8 mouse cellular contexts compared by ENCODE assay signal in genomic region chr19:32343937-32344737, GRCm38 (mm10). TPM values are rescaled to one million over a fixed set of nuclear protein-coding genes. Genes with fewer than 3 reads are reported as not detected.
A peak's percentile ranks its signal among the peaks of the same experiment; 100 is the strongest.
DNase-seq lines count a peak whose midpoint lies in the region; ATAC-seq lines count a peak whose summit lies in the region.
"Had no signal": no experiment of that assay in that cellular context is flagged by ENCODE, and none has a peak within 500 bp of the region (broad histone marks: within the 10 kb centered on the region; RNA-seq: fewer than 3 reads in every experiment).

No protein-coding gene starts in this region.

- H3K9me3 ChIP-seq in lung, embryonic 16.5 days (ENCODE audit: control insufficient read depth, low read length), result no peaks in the 10 kb centered on the region
- H3K9me3 ChIP-seq in forebrain, embryonic 13.5 days (replicated peaks), result no peaks in the 10 kb centered on the region
- H3K9me3 ChIP-seq in limb, embryonic 10.5 days (replicated peaks), result no peaks in the 10 kb centered on the region
- no peaks in the 10 kb centered on the region for H3K9me3 ChIP-seq in stomach, embryonic 14.5 days (ENCODE audit: control insufficient read depth, low read depth, low read length)

- H3K9ac ChIP-seq in lung, embryonic 16.5 days (ENCODE audit: low read length), result peak overlapping the region; percentile 20; the same call in 1 of the 2 replicates
- no peak overlapping the region for H3K9ac ChIP-seq in forebrain, embryonic 13.5 days
- H3K9ac ChIP-seq in stomach, embryonic 14.5 days (replicated peaks; ENCODE audit: low read depth, low read length), result no peak overlapping the region

- no peak overlapping the region for H3K4me3 ChIP-seq in lung, embryonic 16.5 days (ENCODE audit: low read length)
- H3K4me3 ChIP-seq in forebrain, embryonic 13.5 days, result peak overlapping the region; percentile 26
- peak overlapping the region; percentile 36 for H3K4me3 ChIP-seq in limb, embryonic 10.5 days
- H3K4me3 ChIP-seq in stomach, embryonic 14.5 days (ENCODE audit: low read depth, low read length), result no peak overlapping the region; the same call in 1 of the 2 replicates

- H3K27ac ChIP-seq in lung, embryonic 16.5 days (ENCODE audit: low read length), result peak overlapping the region; percentile 22; the same call in 1 of the 2 replicates
- no peak overlapping the region for H3K27ac ChIP-seq in forebrain, embryonic 13.5 days
- peak overlapping the region; percentile 46 for H3K27ac ChIP-seq in limb, embryonic 10.5 days
- H3K27ac ChIP-seq in stomach, embryonic 14.5 days (ENCODE audit: low read length), result peak overlapping the region; percentile 44; the same call in 1 of the 2 replicates

- H3K4me2 ChIP-seq in lung, embryonic 16.5 days (ENCODE audit: low read depth, low read length), result peak overlapping the region; percentile 39
- peak overlapping the region; percentile 56 for H3K4me2 ChIP-seq in forebrain, embryonic 13.5 days
- H3K4me2 ChIP-seq in stomach, embryonic 14.5 days (replicated peaks; ENCODE audit: low read depth, low read length), result peak overlapping the region; percentile 26

- H3K4me1 ChIP-seq in lung, embryonic 16.5 days (replicated peaks; ENCODE audit: control insufficient read depth, insufficient read depth, low read length), result peaks cover 66% of the 10 kb centered on the region
- peaks cover 30% of the 10 kb centered on the region for H3K4me1 ChIP-seq in forebrain, embryonic 13.5 days
- peaks cover 43% of the 10 kb centered on the region for H3K4me1 ChIP-seq in limb, embryonic 10.5 days
- H3K4me1 ChIP-seq in stomach, embryonic 14.5 days (ENCODE audit: control insufficient read depth, insufficient read depth, low read length), result peaks cover 47% of the 10 kb centered on the region

- ATAC-seq in lung, embryonic 16.5 days (ENCODE audit: low read depth), result no peak
- peak; percentile 54 for ATAC-seq in forebrain, embryonic 13.5 days
- ATAC-seq in stomach, embryonic 14.5 days (ENCODE audit: insufficient number of reproducible peaks, insufficient read depth, low FRiP score, low read depth), result no peak
- no peak for ATAC-seq in megakaryocyte, adult 5-6 weeks (ENCODE audit: poor library complexity, severe bottlenecking)

- WGBS in lung, embryonic 16.5 days, result 22% methylated on average over 17 of the region's 17 CpGs
- WGBS in forebrain, embryonic 13.5 days, result 2% methylated on average over 17 of the region's 17 CpGs
- 9% methylated on average over 17 of the region's 17 CpGs for WGBS in limb, embryonic 10.5 days
- 19% methylated on average over 17 of the region's 17 CpGs for WGBS in stomach, embryonic 14.5 days

- no peaks in the 10 kb centered on the region for H3K36me3 ChIP-seq in lung, embryonic 16.5 days (ENCODE audit: control insufficient read depth, insufficient read depth, low read length)
- no peaks in the 10 kb centered on the region for H3K36me3 ChIP-seq in forebrain, embryonic 13.5 days (ENCODE audit: poor library complexity, severe bottlenecking)
- H3K36me3 ChIP-seq in limb, embryonic 10.5 days, result no peaks in the 10 kb centered on the region
- no peaks in the 10 kb centered on the region for H3K36me3 ChIP-seq in stomach, embryonic 14.5 days (ENCODE audit: control insufficient read depth, insufficient read depth, low read length)

- DNase-seq in lung, postnatal 10 days, result no peak
- DNase-seq in limb, embryonic 10.5 days (ENCODE audit: low spot score), result no peak
- no peak for DNase-seq in gastrocnemius, postnatal 25 days
- DNase-seq: cerebellum, adult 9-10 months had no signal

- no peaks in the 10 kb centered on the region for H3K27me3 ChIP-seq in lung, embryonic 16.5 days (ENCODE audit: control insufficient read depth, insufficient read depth, low read depth, low read length)
- H3K27me3 ChIP-seq in forebrain, embryonic 13.5 days, result no peaks in the 10 kb centered on the region
- H3K27me3 ChIP-seq in limb, embryonic 10.5 days (ENCODE audit: low read depth, poor library complexity, severe bottlenecking), result no peaks in the 10 kb centered on the region
- H3K27me3 ChIP-seq in stomach, embryonic 14.5 days (ENCODE audit: control insufficient read depth, insufficient read depth, low read length), result no peaks in the 10 kb centered on the region

RNA-seq across cellular contexts. Expression of gene Sgms1, which starts 45.4 kb away (rescaled TPM):
- polyA plus RNA-seq in lung, embryonic 16.5 days (2015; fragmentation: Nextera tagmentation; extraction: Ambion mirVana), result 63.3 and 68.5 TPM in 2 replicates
- 9.9 and 11.1 TPM in 2 replicates for polyA plus RNA-seq in forebrain, embryonic 13.5 days (2015; fragmentation: Nextera tagmentation; extraction: Ambion mirVana)
- 14.3 and 15.7 TPM in 2 replicates for polyA plus RNA-seq in limb, embryonic 10.5 days (2016; fragmentation: Nextera tagmentation; extraction: Ambion mirVana)
- polyA plus RNA-seq in stomach, embryonic 14.5 days (2014; fragmentation: Nextera tagmentation; extraction: Ambion mirVana), result 50.9 and 51.2 TPM in 2 replicates
- 10 to 100 TPM; 37.2 to 42.0 TPM for total RNA-seq in gastrocnemius, postnatal 25 days (2021)
- total RNA-seq in megakaryocyte, adult 5-6 weeks (2015), result 45.4 and 48.3 TPM in 2 replicates
- 44.9 and 69.6 TPM in 2 replicates for total RNA-seq in megakaryocyte, adult 5-6 weeks (2017)

Comparison
In these comparisons a context has a peak if more than half of its experiments do, and no peak if none do; other contexts are left out.
1. H3K4me3 ChIP-seq: peak in forebrain, embryonic 13.5 days (single experiment) and limb, embryonic 10.5 days (single experiment); none in lung, embryonic 16.5 days (single experiment) and stomach, embryonic 14.5 days (single experiment).
2. Peak in every context shown above with its lines, with median percentiles within 50 percentile points of each other: H3K4me2 ChIP-seq.